Mouse (Mus musculus): ENCODE data around the gene Olfr301. TPM values are rescaled to one million over a fixed set of nuclear protein-coding genes. Genes with fewer than 3 reads are reported as not detected.

Olfr301 gene
- polyA plus RNA-seq (2012; rRNA removed) = not detected in 2 replicates

DNA sequence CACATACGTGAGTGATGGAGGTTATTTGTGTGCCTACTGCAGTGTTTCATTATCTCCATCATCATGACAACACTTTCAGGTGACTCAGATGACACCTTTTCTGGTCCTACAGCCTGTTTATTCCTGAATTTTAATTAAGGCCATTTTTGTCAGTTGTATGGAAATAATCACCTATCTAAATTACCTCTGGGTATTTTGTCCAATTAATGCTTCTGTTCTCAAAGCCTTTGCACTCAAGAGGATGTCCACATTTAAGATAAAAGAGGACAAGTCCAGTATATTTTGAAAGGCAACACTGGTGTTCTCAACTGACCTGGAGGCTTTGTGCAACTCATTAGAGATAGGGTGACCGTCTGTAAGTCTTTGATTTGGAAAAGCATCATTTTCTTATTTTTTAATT is at the start of gene Olfr301:
Gene Olfr301 (plus strand): TSS at position 301 of the 400 bp plus-strand sequence.

DNA sequence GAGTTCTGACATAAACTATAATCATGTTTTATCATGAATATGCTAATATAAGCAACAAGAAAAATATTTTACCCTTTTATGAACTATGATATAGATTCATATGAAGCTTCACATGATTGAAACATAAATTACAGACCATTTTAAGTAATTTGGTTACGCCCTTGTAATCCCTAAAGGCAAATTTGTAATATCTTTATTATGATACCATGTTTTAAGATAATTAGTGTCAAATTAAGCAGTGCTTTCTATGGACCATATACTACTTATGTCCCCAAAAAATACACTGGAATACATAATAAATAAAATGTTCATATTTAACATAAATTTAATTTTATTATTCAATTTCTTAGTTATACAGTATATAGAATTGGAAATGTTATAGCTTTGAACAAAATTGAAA is 36.8 kb upstream of the Olfr301 start, which contains the start of gene Olfr305:
Gene Olfr305 (minus strand): TSS at position 101 of the 400 bp plus-strand sequence.

DNA sequence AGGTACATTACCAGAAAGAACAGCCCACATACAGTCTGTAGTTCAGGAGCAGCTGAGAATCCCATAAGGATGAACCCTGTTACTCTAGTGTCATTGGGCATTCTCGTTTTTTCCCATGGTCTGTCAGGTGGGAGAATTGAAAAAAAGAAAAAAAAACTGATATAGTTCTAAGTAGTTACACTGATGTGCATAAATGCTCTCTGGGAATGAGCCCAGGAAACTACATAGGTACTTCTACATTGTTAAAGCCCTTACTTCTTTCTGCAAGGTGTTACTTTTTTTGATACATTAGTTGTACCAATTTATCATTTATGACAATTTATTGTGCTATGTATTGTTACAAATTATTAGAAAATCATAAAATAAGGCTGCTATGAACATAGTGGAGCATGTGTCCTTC is 17.1 kb upstream of the Olfr301 start, which contains the start of gene Olfr304:
Gene Olfr304 (minus strand): TSS at position 101 of the 400 bp plus-strand sequence.

DNA sequence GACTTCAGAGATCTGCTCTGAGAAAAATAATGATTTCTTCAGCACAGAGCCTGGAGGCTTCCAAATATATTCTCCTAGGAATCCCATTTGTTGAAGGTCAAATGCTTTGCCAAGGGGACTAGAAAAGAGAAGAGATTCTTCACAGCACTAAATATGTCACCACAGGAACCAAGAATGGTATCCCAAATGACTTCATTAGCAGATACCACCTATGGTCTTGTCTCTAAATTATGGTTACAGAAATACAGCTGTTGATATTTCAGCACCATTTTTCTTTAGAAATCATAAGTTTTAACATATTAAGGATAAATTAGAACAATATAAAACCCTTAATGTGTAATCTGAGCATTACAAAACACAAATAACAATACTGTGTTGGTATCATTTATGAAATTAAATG is 6.0 kb upstream of the Olfr301 start, which contains the start of gene Olfr303:
Gene Olfr303 (minus strand): TSS at position 101 of the 400 bp plus-strand sequence.

DNA sequence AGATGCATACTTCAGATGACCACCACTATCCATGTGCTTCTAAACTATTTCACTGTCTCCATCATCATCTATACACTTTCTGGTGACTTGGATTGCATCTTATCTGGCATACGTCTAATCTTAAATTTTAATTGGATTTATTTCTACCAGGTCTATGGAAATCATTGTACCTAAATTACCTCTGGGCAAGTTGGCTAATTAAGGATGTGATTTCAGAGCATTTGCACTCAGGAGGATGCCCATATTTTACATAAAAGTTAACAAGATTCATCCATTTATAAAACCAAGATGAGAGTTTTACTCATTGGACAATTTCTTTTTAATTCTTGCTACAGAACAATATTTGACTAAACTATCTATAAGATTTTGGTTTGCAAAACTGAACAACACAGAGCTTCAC is 56.0 kb downstream of the Olfr301 start, which contains the start of gene Olfr299:
Gene Olfr299 (plus strand): TSS at position 301 of the 400 bp plus-strand sequence.

Other genes starting within 250 kb of the Olfr301 start
- not detected in 2 replicates for gene Vmn2r75, start 232.1 kb upstream of the Olfr301 start, polyA plus RNA-seq (2012; rRNA removed)
- gene Vmn2r76, start 157.5 kb upstream of the Olfr301 start, polyA plus RNA-seq (2012; rRNA removed) = not detected in 2 replicates
- not detected in 2 replicates for gene Olfr310, start 126.7 kb upstream of the Olfr301 start, polyA plus RNA-seq (2012; rRNA removed)
- not detected in 2 replicates for gene Olfr309, start 90.1 kb upstream of the Olfr301 start, polyA plus RNA-seq (2012; rRNA removed)
- gene Olfr308, start 78.2 kb upstream of the Olfr301 start, polyA plus RNA-seq (2012; rRNA removed) = not detected in 2 replicates
- not detected in 2 replicates for gene Olfr307, start 66.3 kb upstream of the Olfr301 start, polyA plus RNA-seq (2012; rRNA removed)
- gene Olfr305, start 36.9 kb upstream of the Olfr301 start, polyA plus RNA-seq (2012; rRNA removed) = not detected in 2 replicates
- gene Olfr304, start 17.2 kb upstream of the Olfr301 start, polyA plus RNA-seq (2012; rRNA removed) = not detected in 2 replicates
- not detected in 2 replicates for gene Olfr303, start 6.1 kb upstream of the Olfr301 start, polyA plus RNA-seq (2012; rRNA removed)
- not detected in 2 replicates for gene Olfr299, start 56.1 kb downstream of the Olfr301 start, polyA plus RNA-seq (2012; rRNA removed)
- not detected in 2 replicates for gene Olfr298, start 88.6 kb downstream of the Olfr301 start, polyA plus RNA-seq (2012; rRNA removed)
- not detected in 2 replicates for gene Olfr297, start 116.1 kb downstream of the Olfr301 start, polyA plus RNA-seq (2012; rRNA removed)
- gene Olfr295, start 180.0 kb downstream of the Olfr301 start, polyA plus RNA-seq (2012; rRNA removed) = not detected in 2 replicates
- gene Olfr294, start 212.8 kb downstream of the Olfr301 start, polyA plus RNA-seq (2012; rRNA removed) = not detected in 2 replicates
- not detected in 2 replicates for gene Olfr293, start 245.2 kb downstream of the Olfr301 start, polyA plus RNA-seq (2012; rRNA removed)